Mouse (Mus musculus) bone marrow macrophage, adult 2 months (primary cell): ENCODE results near the gene Nr1h4.

Source experiments
- CTCF ChIP-seq: IDR thresholded peaks from 2 replicates; pipeline ENCODE4 v1.5.1; 2012; ENCODE audit warnings: low read depth, mild to moderate bottlenecking, low read length, moderate library complexity
- POLR2A ChIP-seq: IDR thresholded peaks from 2 replicates; pipeline ENCODE4 v1.6.1; 2012; ENCODE audit warnings: mild to moderate bottlenecking, low read depth, low read length, borderline replicate concordance

DNA sequence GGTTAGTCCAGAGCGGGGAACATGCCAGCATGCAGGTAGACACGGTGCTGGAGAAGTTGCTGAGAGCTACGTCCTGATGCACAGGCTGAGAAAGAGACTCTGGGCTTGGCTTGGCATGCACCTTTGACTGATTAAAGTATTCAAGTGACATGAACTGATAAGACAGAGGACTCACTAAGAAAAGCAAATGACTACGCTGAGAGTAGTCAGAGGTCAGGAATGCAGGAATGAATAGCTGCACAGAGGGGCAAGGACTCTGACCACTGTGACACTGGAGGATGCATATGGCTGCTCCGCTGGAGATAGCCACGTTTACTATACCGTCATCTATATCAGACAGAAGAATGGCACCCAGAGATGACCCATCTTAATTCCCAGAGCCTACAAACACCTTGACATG is 94.0 kb downstream of the Nr1h4 start:
- TF ChIP-seq CTCF (no peak), POLR2A (no peak)
